Mouse (Mus musculus) CD4-positive naive resting alpha-beta T cell, adult 76 days (primary cell): ENCODE data around the gene S100a9. TPM values are rescaled to one million over a fixed set of nuclear protein-coding genes. Genes with fewer than 3 reads are reported as not detected.

Experiments
- total RNA-seq: library from RNA; stranded (reverse); gene quantifications from one replicate; pipeline ENCODE4 v1.2.4, GENCODE M21; 2023

The S100a9 gene
- 25.7 TPM for total RNA-seq

DNA sequence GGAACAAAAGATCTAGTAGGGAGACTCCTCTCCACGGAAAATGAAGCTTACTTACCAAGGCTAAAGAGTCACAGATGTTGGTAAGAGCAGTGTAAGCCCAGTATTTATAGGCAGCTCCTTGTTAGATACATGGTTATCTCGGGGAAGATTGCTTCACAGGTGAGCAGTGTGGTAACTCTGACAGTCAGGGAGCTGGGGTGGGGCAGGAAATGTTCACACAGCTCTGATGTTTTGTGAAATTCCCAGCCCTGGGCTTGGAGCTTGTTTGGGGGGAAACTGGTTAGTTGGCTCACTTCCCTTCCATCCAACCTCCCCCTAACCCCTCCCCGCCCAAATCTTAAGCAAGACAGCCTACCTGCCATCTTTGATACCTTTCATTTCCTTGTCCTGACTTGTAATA, at the start of gene S100a9:
S100a9 (minus strand) TSS at position 109 of the 400 bp plus-strand sequence.

GRCm38 (mm10) chr3:90726606-90727005, 31.1 kb upstream of the S100a9 start, which contains the start of gene Pglyrp4:
Pglyrp4 (plus strand) TSS chr3:90726906.

GRCm38 (mm10) chr3:90668846-90669245, 26.7 kb downstream of the S100a9 start, which contains the start of gene S100a8:
S100a8 (plus strand) TSS chr3:90668978.

GRCm38 (mm10) chr3:90653717-90654116, 41.8 kb downstream of the S100a9 start, which contains the start of gene S100a7a:
S100a7a (plus strand) TSS chr3:90654017.

Other genes starting within 250 kb of the S100a9 start
- not detected for gene Npr1, start 229.9 kb downstream of the S100a9 start, total RNA-seq
- gene Ilf2, start 219.6 kb downstream of the S100a9 start, total RNA-seq: 87.3 TPM
- 40.6 TPM for gene Snapin, start 204.7 kb downstream of the S100a9 start, total RNA-seq
- gene Chtop, start 186.2 kb downstream of the S100a9 start, total RNA-seq: 190 TPM
- gene S100a1, start 181.3 kb downstream of the S100a9 start, total RNA-seq: not detected
- gene S100a13, start 181.3 kb downstream of the S100a9 start, total RNA-seq: 22.1 TPM
- 0.79 TPM for gene S100a14, start 168.9 kb downstream of the S100a9 start, total RNA-seq
- gene S100a16, start 158.5 kb downstream of the S100a9 start, total RNA-seq: not detected
- gene S100a3, start 135.1 kb downstream of the S100a9 start, total RNA-seq: not detected
- not detected for gene S100a2, start 105.5 kb downstream of the S100a9 start, total RNA-seq
- not detected for gene Gm42674, start 93.8 kb downstream of the S100a9 start, total RNA-seq
- gene S100a4, start 92.0 kb downstream of the S100a9 start, total RNA-seq: 13.8 TPM
- gene S100a5, start 87.2 kb downstream of the S100a9 start, total RNA-seq: not detected
- gene S100a6, start 82.8 kb downstream of the S100a9 start, total RNA-seq: 8.2 TPM
- gene S100a7a, start 41.7 kb downstream of the S100a9 start, total RNA-seq: not detected
- gene S100a8, start 26.7 kb downstream of the S100a9 start, total RNA-seq: 16.9 TPM
- gene Pglyrp4, start 31.2 kb upstream of the S100a9 start, total RNA-seq: not detected
- gene Gm5849, start 82.2 kb upstream of the S100a9 start, total RNA-seq: not detected